Mouse (Mus musculus) limb, embryonic 13.5 days (tissue): ENCODE measurements around the gene Ube2q1. TPM values are rescaled to one million over a fixed set of nuclear protein-coding genes. Genes with fewer than 3 reads are reported as not detected.

Source experiments
- ATAC-seq: fragments of 200-750 bp; cut with Nextera tagmentation; 2 replicates; pipeline ENCODE4 v1.8.0; 2017; ENCODE audit warnings: low read depth, moderate number of reproducible peaks, moderate TSS enrichment; ENCODE audit not compliant: low FRiP score
- H3K27ac ChIP-seq: fragments of 300-500 bp; sonication (generic); 2 replicates; pipeline ENCODE4 v1.5.1; 2015; ENCODE audit warnings: inconsistent platforms, mild to moderate bottlenecking, moderate library complexity
- H3K27me3 ChIP-seq: fragments of 300-500 bp; sonication (generic); 2 replicates; pipeline ENCODE4 v1.6.1; 2015; ENCODE audit warnings: mild to moderate bottlenecking, inconsistent platforms
- H3K36me3 ChIP-seq: fragments of 300-500 bp; sonication (generic); 2 replicates; pipeline ENCODE4 v1.6.1; 2015; ENCODE audit warnings: inconsistent platforms, mild to moderate bottlenecking, moderate library complexity
- H3K4me1 ChIP-seq: fragments of 300-500 bp; sonication (generic); 2 replicates; pipeline ENCODE4 v1.6.1; 2015; ENCODE audit warnings: inconsistent platforms
- H3K4me2 ChIP-seq: fragments of 300-500 bp; sonication (generic); replicated peaks from 2 replicates; pipeline ENCODE4 v1.6.1; 2015; ENCODE audit warnings: inconsistent platforms, mild to moderate bottlenecking, moderate library complexity
- H3K4me3 ChIP-seq: fragments of 300-500 bp; sonication (generic); 2 replicates; pipeline ENCODE4 v1.5.1; 2015; ENCODE audit warnings: moderate library complexity, mild to moderate bottlenecking, inconsistent platforms
- H3K9ac ChIP-seq: fragments of 300-500 bp; sonication (generic); 2 replicates; pipeline ENCODE4 v1.6.1; 2015; ENCODE audit warnings: mild to moderate bottlenecking, inconsistent platforms
- H3K9me3 ChIP-seq: fragments of 300-500 bp; sonication (generic); 2 replicates; pipeline ENCODE4 v1.6.1; 2016; ENCODE audit warnings: inconsistent platforms
- WGBS: fragments of 180-500 bp; shearing (Covaris S2); methylation state at CpG from one replicate; pipeline ENCODE4 v1.1.7; 2015; 5-methylcytosine and 5-hydroxymethylcytosine counted together
- polyA plus RNA-seq: library from polyadenylated mRNA; unstranded; fragments of >200 nt; fragmentation: Nextera tagmentation; extraction: Ambion mirVana; gene quantifications from 2 replicates; pipeline ENCODE4 v1.2.1, GENCODE M21; 2015

The Ube2q1 gene
- polyA plus RNA-seq, 1 experiment from 2014 or later, result 11.5 TPM

DNA sequence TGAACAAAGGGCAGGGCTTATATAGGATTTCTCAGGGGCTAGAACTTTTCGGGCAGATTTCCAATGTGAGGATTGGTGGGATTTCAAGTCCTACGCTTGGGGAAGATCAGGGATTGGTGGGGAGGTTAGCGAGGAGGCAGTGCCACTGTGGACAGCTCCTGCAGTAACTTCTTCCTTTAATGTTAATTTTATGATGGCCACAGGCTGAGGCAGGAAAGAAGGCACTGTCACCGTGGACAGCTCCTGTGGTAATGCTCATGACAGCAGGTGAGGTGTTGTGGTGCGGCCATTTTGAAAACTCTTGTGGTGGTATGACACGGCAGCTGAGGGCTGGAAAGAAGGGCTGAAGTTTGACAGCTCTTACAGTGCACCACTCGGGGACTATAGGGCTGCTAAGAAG, 3.8 kb upstream of the Ube2q1 start:
- 71% methylated on average over 7 of the region's 7 CpGs for WGBS
- H3K36me3 ChIP-seq, result no peaks in the 10 kb centered on the region
- no peak overlapping the region for H3K9ac ChIP-seq
- H3K27ac ChIP-seq, result no peak overlapping the region
- no peak for ATAC-seq
- H3K4me1 ChIP-seq, result peaks cover 16% of the 10 kb centered on the region
- H3K27me3 ChIP-seq, result peaks cover 12% of the 10 kb centered on the region; the same call in 1 of the 2 replicates
- no peaks in the 10 kb centered on the region for H3K9me3 ChIP-seq
- no peak overlapping the region for H3K4me2 ChIP-seq
- H3K4me3 ChIP-seq, result no peak overlapping the region

DNA sequence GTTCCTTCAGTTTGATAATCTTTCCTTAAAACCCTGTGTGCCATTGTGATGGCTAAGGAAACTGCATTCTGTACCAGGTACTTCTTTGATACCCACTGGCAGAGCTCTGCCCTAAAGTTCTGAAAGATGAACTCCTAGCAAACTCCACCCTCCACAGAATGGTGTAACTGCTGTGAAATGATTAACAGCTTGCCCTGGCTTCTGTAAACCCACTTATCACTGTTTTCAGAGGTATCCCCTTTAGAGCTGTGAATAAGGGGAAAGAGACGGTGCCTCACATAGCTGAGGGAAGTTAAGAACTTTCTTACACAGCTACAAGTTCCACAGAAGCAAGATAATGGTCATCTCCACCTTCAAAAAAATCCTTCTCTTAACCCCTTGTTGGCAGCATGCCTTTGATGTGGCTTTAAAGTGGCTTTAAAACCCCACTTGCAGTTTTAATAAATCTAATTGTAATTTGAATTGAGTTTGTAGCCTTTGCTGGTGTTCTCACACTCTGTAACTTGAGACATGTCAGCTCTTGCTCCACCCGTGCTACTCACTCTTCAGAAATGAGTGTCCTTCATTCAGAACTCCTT, 2.9 kb upstream of the Ube2q1 start:
- no peak for ATAC-seq
- Histone ChIP-seq H3K36me3 (no peaks in the 10 kb centered on the region), H3K9me3 (no peaks in the 10 kb centered on the region), H3K27ac (no peak overlapping the region), H3K4me1 (peaks cover 25% of the 10 kb centered on the region), H3K4me2 (no peak overlapping the region), H3K4me3 (no peak overlapping the region), H3K9ac (no peak overlapping the region), H3K27me3 (peaks cover 3% of the 10 kb centered on the region; the same call in 1 of the 2 replicates)
- 46% methylated on average over 2 of the region's 2 CpGs for WGBS

DNA sequence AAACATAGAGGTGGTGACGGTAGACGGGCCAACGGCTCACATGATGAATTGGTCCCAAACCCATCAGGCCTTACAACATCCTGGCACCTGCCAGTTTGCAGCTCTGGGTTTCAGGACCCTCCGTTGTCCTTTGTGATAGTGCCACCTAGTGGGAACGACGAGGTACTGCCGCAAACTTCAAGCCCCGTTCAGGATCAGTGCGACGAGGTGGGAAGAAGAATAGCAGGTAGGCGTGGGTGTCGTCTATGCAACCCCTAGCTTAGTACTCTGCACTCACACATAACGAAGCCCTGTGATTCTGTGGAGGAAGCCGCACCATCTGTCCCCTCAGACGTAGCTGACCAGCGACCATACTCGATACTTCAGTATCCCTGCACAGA, 838 bp upstream of the Ube2q1 start:
- H3K27me3 ChIP-seq, result no peaks in the 10 kb centered on the region
- peaks cover 31% of the 10 kb centered on the region for H3K4me1 ChIP-seq
- WGBS, result under 1% methylated on average over 17 of the region's 17 CpGs
- H3K27ac ChIP-seq, result peak overlapping the region; percentile 97
- peak overlapping the region; percentile 99 for H3K9ac ChIP-seq
- H3K4me3 ChIP-seq, result peak overlapping the region; percentile 99
- peak; percentile 74 for ATAC-seq
- H3K4me2 ChIP-seq, result peak overlapping the region; percentile 92
- H3K36me3 ChIP-seq, result peaks cover 18% of the 10 kb centered on the region
- H3K9me3 ChIP-seq, result no peaks in the 10 kb centered on the region

DNA sequence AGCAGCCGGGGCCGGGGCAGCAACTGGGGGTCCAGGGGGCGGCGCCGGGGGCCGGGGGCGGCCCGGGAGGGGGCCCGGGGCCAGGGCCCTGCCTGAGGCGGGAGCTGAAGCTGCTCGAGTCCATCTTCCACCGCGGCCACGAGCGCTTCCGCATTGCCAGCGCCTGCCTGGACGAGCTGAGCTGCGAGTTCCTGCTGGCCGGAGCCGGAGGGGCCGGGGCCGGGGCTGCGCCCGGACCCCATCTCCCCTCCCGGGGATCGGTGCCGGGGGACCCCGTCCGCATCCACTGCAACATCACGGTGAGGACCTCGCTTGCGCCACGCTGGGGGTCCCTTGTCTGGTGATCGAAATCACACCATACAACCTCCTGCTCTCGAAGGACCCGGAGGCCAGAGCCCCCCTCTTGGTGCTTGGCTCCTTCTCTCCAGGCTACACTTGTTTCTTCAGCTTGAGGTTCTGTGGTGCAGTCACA, 360 bp downstream of the Ube2q1 start:
- Histone ChIP-seq H3K27ac (peak overlapping the region; percentile 97), H3K4me1 (peaks cover 31% of the 10 kb centered on the region), H3K4me2 (peak overlapping the region; percentile 92), H3K27me3 (no peaks in the 10 kb centered on the region), H3K9ac (peak overlapping the region; percentile 99), H3K36me3 (peaks cover 29% of the 10 kb centered on the region), H3K4me3 (peak overlapping the region; percentile 99), H3K9me3 (no peaks in the 10 kb centered on the region)
- peak; percentile 16; the same call in 1 of the 2 replicates for ATAC-seq
- WGBS, result under 1% methylated on average over 27 of the region's 37 CpGs

DNA sequence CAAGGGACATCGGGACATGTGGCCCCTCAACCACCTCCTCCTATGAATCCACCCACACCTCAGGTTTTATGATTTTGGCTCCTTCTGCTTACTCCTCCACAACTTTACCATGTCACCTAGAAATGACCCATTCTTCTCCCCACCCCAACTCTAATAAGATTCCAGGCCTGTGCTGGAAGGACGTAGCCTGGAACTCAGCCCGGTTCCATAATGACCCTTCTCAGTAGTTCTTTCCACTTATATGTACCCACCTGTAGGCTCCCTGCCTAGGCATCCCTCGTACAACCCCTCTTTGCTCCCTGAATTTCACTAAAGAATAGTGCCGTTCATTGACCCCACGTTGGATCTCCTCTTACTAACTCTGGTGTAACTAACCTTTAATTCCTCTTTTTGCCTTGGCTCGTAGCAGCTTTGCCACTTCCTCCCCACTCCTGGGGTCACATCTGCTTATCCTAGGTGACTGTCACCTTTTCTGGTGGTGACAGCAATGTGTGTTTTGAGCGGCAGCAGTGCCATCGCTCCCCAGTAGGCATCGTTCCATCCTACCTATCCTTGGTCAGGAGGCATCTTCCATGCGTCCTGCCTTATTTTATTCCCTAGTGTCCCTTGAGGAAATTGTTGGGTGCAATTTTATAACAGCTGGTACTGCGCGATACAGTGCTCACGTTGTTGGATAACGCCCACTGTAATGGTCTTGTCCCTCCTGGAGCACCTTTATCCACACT, 982 bp downstream of the Ube2q1 start:
- ATAC-seq, result no peak
- H3K4me3 ChIP-seq, result peak overlapping the region; percentile 99
- H3K27ac ChIP-seq, result peak overlapping the region; percentile 97
- H3K27me3 ChIP-seq, result no peaks in the 10 kb centered on the region
- H3K9me3 ChIP-seq, result no peaks in the 10 kb centered on the region
- 45% methylated on average over 15 of the region's 15 CpGs for WGBS
- H3K9ac ChIP-seq, result peak overlapping the region; percentile 99
- peaks cover 35% of the 10 kb centered on the region for H3K36me3 ChIP-seq
- peak overlapping the region; percentile 92 for H3K4me2 ChIP-seq
- peaks cover 31% of the 10 kb centered on the region for H3K4me1 ChIP-seq

DNA sequence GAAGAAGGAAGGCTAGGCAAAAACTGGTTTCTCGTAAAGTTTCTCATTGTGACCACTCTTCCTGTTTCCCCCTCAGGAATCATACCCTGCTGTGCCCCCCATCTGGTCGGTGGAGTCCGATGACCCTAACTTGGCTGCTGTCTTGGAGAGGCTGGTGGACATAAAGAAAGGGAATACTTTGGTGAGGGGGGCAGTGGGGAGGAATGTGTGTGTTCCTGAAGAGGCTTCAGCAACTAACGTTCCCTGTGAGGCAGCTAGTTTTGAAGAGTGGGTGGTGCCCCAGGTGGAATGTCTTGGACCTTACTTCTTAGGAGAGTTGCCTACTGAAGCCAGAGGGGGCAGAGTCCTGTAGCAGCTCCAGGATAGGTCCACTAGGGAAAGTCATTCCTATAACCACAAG, 2.6 kb downstream of the Ube2q1 start:
- Histone ChIP-seq H3K4me3 (no peak overlapping the region), H3K27me3 (no peaks in the 10 kb centered on the region), H3K9me3 (no peaks in the 10 kb centered on the region), H3K9ac (no peak overlapping the region), H3K36me3 (peaks cover 51% of the 10 kb centered on the region), H3K4me2 (peak overlapping the region; percentile 92; the same call in 1 of the 2 replicates), H3K4me1 (peaks cover 28% of the 10 kb centered on the region), H3K27ac (no peak overlapping the region)
- 75% methylated on average over 4 of the region's 4 CpGs for WGBS
- no peak for ATAC-seq

DNA sequence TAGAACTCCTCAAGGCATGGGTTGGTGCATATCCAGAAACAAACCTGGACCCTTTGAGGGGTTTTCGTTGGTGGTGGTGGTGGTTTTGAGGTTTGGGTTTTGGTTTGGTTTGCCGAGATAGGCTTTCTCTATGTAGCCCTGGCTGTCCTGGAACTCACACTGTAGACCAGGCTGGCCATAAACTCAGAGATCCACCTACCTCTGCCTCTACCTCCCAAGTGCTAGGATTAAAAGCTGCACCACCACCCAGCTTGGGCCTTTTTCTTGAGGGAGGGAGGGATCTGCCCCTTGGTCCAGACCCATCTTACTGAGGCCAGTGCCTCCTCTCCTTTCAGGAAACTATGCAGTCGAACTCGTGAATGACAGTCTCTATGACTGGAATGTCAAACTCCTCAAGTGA, 6.7 kb downstream of the Ube2q1 start:
- no peak for ATAC-seq
- Histone ChIP-seq H3K4me2 (no peak overlapping the region), H3K4me1 (peaks cover 18% of the 10 kb centered on the region), H3K27ac (no peak overlapping the region), H3K9me3 (no peaks in the 10 kb centered on the region), H3K27me3 (no peaks in the 10 kb centered on the region), H3K9ac (no peak overlapping the region), H3K36me3 (peaks cover 77% of the 10 kb centered on the region), H3K4me3 (no peak overlapping the region)
- 85% methylated on average over 4 of the region's 4 CpGs for WGBS

DNA sequence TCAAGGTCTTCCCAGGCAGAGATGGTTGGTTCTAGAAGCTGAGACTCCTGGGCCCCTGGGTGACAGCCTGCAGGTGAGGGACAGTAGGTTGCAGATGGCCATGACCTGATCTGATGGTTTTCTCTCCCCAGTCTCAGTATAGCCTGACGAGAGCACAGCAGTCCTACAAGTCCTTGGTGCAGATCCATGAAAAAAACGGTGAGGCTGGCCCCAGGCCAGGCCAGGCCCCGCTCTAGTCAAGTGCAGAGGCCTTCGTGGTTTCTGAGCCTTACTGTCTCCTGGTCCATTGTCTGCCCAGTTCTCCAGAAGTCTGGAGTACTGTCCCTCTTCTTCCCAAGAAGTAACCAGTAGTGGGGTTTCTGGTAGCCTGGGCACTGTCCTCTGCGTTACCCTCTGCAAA, 8.2 kb downstream of the Ube2q1 start:
- Histone ChIP-seq H3K36me3 (peaks cover 68% of the 10 kb centered on the region), H3K9me3 (no peaks in the 10 kb centered on the region), H3K4me2 (no peak overlapping the region), H3K27ac (no peak overlapping the region), H3K27me3 (no peaks in the 10 kb centered on the region), H3K9ac (no peak overlapping the region), H3K4me3 (no peak overlapping the region), H3K4me1 (peaks cover 17% of the 10 kb centered on the region)
- 85% methylated on average over 5 of the region's 5 CpGs for WGBS
- ATAC-seq, result no peak

DNA sequence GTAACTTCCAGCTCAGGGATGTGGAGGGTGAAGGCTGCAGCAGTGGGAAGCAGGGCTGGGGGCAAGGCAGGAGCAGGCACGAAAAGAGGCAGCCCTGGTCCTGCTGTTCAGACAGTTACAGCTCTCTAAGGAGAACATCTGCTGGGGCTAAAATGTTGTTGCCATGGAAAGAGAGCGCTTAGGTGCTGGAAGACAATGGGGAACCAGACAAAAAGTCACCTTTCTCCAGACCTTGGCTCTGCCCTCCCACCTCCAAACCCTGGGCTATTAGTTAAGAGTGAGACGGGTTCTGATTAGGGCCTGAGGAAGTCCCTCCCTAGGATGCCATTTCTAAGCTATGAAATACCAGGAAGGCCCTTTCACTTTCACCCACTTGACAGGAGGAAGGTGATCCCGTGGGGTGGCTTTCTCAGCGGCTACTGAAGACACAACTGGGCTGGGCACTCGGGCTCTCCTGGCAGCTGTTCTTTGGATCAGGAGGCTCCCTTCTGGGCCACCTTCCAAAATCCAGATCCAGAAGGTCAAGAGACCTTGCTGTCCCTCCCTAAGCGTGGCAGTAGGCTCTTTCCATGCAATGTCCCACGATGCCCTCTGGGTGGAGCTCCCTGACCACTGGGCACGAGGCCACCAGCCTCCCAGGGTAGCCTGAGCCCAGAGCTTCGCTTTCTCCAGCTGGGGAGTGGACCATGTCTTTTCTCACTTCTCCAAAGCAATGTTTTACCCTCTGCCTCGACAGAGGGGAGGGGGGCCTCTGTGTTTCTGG, 11.8 kb downstream of the Ube2q1 start:
- Histone ChIP-seq H3K36me3 (peaks cover 35% of the 10 kb centered on the region), H3K27me3 (no peaks in the 10 kb centered on the region), H3K4me3 (no peak overlapping the region), H3K9me3 (no peaks in the 10 kb centered on the region), H3K4me2 (peak overlapping the region; percentile 12; the same call in 1 of the 2 replicates), H3K27ac (peak overlapping the region; percentile 55), H3K9ac (peak overlapping the region; percentile 51), H3K4me1 (peaks cover 17% of the 10 kb centered on the region)
- WGBS, result 18% methylated on average over 11 of the region's 11 CpGs
- ATAC-seq, result peak; percentile 46

DNA sequence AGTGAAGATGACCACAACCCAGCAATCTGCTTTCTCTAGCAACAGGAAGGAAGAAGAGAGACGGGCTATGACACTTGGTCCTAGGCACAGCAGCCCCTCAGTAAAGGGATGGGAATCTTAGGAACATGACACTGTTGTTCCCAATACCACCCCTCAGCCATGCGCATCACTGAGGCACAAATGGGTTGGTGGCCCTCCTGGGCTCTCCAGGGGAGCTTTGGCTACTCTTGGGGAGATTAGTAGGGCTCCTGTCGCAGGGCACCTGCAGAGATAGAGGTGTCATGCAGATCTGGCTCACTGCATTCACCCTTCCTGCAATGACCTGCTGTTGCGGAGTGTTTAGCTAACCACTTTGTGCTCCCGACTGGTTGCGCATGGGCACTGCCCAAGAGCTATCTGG, 12.9 kb downstream of the Ube2q1 start:
- WGBS, result 71% methylated on average over 6 of the region's 6 CpGs
- peaks cover 17% of the 10 kb centered on the region for H3K4me1 ChIP-seq
- H3K36me3 ChIP-seq, result peaks cover 24% of the 10 kb centered on the region
- no peaks in the 10 kb centered on the region for H3K9me3 ChIP-seq
- no peak overlapping the region for H3K9ac ChIP-seq
- H3K27ac ChIP-seq, result no peak overlapping the region
- H3K4me3 ChIP-seq, result no peak overlapping the region
- no peaks in the 10 kb centered on the region for H3K27me3 ChIP-seq
- ATAC-seq, result no peak
- no peak overlapping the region for H3K4me2 ChIP-seq

DNA sequence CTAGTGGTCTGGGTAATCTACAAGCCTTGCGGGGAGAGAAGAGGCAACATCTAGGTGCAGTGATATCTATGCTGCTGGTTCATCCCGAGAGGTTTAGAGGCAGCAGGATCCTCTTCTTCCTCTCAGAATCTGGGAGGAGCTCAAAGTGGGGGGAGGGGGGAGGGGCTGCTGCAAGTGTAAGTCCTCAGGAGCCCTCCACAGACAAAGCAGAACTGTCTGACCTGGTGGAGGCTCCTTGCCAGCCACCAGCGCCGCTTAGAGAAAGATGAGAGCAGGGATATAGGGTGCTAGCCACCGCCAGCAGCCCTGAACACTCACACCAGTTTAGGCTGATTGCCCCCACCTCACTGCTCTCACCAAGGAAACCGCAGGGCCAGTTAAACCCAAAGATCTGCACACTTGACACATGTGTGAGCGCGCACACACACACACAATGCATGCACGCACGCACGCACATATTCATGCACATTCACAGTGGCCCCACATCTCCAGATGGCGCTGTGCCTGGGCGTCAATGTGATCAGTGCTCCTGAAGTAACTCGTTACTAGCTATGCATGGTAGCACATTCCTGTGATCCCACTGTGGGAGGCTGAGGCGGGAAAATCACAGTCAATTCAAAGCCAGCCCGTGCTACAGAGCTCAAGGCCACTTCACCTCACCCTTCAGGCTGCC, 15.4 kb downstream of the Ube2q1 start:
- Histone ChIP-seq H3K36me3 (no peaks in the 10 kb centered on the region), H3K4me2 (no peak overlapping the region), H3K4me3 (no peak overlapping the region), H3K27ac (no peak overlapping the region), H3K9me3 (no peaks in the 10 kb centered on the region), H3K9ac (no peak overlapping the region), H3K27me3 (no peaks in the 10 kb centered on the region), H3K4me1 (peaks cover 17% of the 10 kb centered on the region)
- WGBS, result 75% methylated on average over 16 of the region's 16 CpGs
- ATAC-seq, result no peak

DNA sequence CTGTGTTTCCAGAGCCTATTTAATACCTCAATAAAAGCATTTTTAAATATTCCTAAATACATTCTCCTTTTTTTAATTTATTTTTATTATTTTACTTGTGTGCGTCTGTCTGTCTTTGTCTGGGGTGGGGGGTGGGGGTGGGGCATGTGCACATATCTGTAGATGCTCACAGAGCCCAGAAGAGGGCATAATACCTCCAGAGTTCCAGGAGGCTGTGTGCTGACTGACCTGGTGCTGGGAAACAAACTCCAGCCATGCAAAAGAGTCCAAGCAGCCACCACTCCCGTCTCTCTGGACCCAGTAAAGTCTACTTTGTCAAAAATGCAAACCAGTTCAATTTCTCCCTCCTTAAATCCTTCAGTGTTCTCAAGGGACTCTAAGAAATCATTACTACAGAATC, 21.2 kb downstream of the Ube2q1 start:
- Histone ChIP-seq H3K9ac (no peak overlapping the region), H3K27me3 (no peaks in the 10 kb centered on the region), H3K9me3 (no peaks in the 10 kb centered on the region), H3K4me1 (peaks cover 3% of the 10 kb centered on the region; the same call in 1 of the 2 replicates), H3K36me3 (no peaks in the 10 kb centered on the region), H3K4me2 (no peak overlapping the region), H3K4me3 (no peak overlapping the region), H3K27ac (no peak overlapping the region)
- WGBS, result 59% methylated on average over 2 of the region's 2 CpGs
- ATAC-seq, result no peak
